Mouse (Mus musculus) kidney, postnatal 10 days (tissue): Measurements from ENCODE around the gene Krtap19-9b.

Experiments
- DNase-seq: peaks from one replicate; pipeline ENCODE4 v3.0.0; 2021; ENCODE audit warnings: mixed read lengths

Krtap19-9b gene

DNA sequence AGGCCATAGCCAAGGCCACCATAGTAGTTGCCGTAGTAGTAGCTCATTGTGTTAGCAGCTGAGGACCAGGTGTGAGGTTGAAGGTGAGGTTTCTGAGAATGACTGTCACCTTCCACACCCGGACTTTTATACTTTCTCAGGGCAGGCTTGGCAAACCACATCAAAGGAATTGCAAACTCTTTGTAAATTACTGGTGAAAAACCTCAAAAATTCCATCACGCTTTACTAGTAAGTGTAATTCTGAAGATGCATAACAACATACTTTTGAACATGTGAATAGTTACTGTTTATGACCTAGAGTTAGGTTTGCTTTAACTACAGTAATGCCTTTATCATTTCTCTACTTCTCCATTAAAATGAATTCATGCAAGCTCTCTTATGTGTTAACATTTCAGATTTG, at the start of gene Krtap19-9b:
Krtap19-9b (minus strand) TSS at position 101 of the 400 bp plus-strand sequence.
- no peak for DNase-seq

DNA sequence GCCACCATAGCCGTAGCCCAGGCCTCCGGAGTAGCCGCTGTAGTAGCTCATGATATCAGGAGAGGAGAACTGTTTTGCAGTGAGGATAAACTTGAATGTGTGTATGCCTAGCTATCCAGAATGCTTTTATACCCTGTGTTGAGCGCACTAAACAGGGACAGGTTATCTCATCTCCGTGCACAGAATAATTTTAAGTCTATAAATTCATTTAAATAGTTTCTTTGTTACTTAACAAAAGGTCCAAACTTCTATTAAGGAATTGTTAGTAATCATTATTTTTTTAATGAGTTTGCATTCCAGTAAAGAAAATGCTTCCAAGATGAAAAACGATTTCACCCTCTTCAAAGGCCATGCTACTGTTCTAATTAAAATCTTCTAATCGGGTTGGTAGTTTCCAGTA, 30.7 kb upstream of the Krtap19-9b start, which contains the start of gene Krtap16-3:
Krtap16-3 (minus strand) TSS at position 101 of the 400 bp plus-strand sequence.
- no peak for DNase-seq

DNA sequence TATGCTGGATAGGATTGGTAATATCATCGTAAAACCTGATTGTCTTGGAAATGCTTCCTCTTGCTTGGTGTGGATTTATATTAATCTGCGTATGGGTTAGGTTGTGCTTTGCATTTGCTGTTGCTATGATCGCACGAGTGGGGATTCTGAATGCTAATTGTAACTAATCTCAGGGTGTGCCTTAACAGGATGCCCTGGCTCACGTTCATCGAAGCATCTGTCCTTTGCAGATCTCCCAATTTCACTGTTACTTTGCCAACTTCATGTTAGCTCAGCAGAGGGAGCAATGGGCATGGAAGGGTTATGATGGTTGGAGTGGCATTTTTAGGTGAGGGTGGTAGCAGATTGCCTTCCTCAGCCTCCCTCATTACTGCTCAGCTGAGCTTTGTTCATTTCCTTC, 9.0 kb upstream of the Krtap19-9b start:
- no peak for DNase-seq

DNA sequence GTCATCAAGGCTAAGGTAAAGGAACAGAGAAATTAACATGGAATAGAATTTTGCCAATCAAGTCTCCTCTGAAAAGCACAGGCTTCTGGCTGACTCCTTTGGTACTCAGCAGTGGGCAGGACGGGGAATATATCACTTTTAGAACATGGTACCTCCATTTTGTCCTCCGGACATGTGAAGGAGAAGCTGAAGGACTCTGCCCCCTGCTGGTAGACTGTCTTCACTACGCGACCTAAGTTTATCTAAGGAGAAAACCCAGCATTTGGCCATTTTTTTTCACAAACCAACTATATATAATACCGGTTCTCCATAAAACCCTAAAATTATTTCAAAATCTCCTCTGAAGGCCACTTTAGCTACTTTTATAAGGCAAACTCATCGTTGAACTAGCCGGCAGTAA, 6.2 kb upstream of the Krtap19-9b start:
- DNase-seq = peak; percentile 24

DNA sequence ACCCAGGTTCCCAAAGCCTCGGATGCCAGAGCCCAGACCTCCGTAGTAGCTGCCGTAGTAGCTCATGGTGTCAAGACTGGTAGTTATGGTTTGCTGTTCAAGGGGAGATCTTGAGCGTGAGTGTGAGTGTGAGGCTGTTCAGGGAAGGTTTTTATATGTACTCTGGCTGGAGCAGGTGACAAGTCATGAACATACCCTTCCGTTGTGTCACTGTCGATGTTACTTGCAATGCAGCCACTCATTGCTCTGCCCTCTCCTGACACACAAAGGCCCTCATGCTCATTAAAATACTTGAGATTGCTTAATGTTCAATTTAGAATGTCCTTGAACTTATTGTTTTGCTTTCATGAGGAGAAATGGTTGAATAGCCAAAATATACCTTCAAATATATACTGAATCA, 35.7 kb downstream of the Krtap19-9b start, which contains the start of gene Krtap19-5:
Krtap19-5 (minus strand) TSS at position 101 of the 400 bp plus-strand sequence.
- no peak for DNase-seq

DNA sequence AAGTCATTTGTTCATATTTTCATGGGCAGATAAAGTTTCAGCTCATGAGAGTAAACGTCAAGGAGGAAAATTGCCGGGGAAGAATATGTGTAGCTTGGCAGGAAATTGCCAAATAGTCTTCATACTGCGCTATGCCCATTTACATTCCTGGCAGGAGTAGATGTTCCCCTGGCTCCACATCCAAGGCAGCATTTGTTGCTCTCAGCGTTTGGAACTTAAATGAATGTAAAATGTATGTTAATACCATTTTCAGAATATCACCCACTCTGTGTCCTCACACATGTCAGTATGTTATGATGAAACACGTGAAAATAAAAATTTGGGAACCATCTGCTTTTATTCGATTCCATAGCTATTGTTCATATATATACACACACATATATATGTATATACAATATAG, 45.2 kb downstream of the Krtap19-9b start:
- no peak for DNase-seq

DNA sequence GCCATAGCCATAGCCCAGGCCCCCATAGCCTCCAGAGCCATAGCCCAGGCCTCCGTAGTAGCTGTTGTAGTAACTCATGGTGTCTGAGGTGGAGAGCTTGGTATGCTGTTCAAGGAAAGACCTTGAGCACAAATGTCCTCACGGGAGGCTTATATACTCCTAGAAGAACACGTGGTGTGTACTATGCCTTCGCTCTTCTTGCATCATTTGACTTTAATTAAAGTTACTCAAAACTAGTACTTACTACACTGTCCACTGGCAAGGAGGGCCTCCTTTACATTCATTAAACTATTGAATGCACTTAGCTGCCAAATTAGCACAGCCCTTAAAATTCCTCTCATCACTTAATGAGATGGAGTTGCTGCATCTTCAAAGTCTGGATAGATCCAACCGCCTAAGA, 47.1 kb downstream of the Krtap19-9b start, which contains the start of gene Krtap19-4:
Krtap19-4 (minus strand) TSS at position 101 of the 400 bp plus-strand sequence.
- DNase-seq = no peak
